Mouse (Mus musculus) limb, embryonic 11.5 days (tissue): ENCODE measurements around the gene Pfkfb4. TPM values are rescaled to one million over a fixed set of nuclear protein-coding genes. Genes with fewer than 3 reads are reported as not detected.
A peak's percentile ranks its signal among the peaks of the same experiment; 100 is the strongest.

Source experiments
- ATAC-seq: fragments of 200-750 bp; cut with Nextera tagmentation; 2 replicates; pipeline ENCODE4 v1.8.0; 2017; ENCODE audit warnings: low read depth; ENCODE audit not compliant: insufficient number of reproducible peaks, low FRiP score, low TSS enrichment
- DNase-seq: peaks from one replicate; pipeline ENCODE4 v3.0.0-alpha.2; 2015; ENCODE audit warnings: low spot score
- H3K27ac ChIP-seq: fragments of 300-500 bp; sonication (generic); replicated peaks from 2 replicates; pipeline ENCODE4 v1.5.1; 2014; ENCODE audit warnings: low read depth, mild to moderate bottlenecking, low read length
- H3K27me3 ChIP-seq: fragments of 300-500 bp; sonication (generic); 2 replicates; pipeline ENCODE4 v1.6.1; 2014; ENCODE audit warnings: mild to moderate bottlenecking, low read length, mixed read lengths; ENCODE audit not compliant: control insufficient read depth, insufficient read depth
- H3K36me3 ChIP-seq: fragments of 300-500 bp; sonication (generic); 2 replicates; pipeline ENCODE4 v1.6.1; 2014; ENCODE audit warnings: mild to moderate bottlenecking, low read length, moderate library complexity, mixed read lengths; ENCODE audit not compliant: control insufficient read depth, insufficient read depth
- H3K4me1 ChIP-seq: fragments of 300-500 bp; sonication (generic); 2 replicates; pipeline ENCODE4 v1.6.1; 2014; ENCODE audit warnings: low read length, mixed read lengths; ENCODE audit not compliant: control insufficient read depth, insufficient read depth
- H3K4me2 ChIP-seq: fragments of 300-500 bp; sonication (generic); 2 replicates; pipeline ENCODE4 v1.6.1; 2014; ENCODE audit warnings: low read depth, mild to moderate bottlenecking, moderate library complexity; ENCODE audit not compliant: severe bottlenecking
- H3K4me3 ChIP-seq: fragments of 300-500 bp; sonication (generic); 2 replicates; pipeline ENCODE4 v1.5.1; 2014; ENCODE audit warnings: low read depth, low read length
- H3K9ac ChIP-seq: fragments of 300-500 bp; sonication (generic); 2 replicates; pipeline ENCODE4 v1.6.1; 2014; ENCODE audit warnings: mild to moderate bottlenecking, low read length
- H3K9me3 ChIP-seq: fragments of 300-500 bp; sonication (generic); 2 replicates; pipeline ENCODE4 v1.6.1; 2016; ENCODE audit warnings: low read length; ENCODE audit not compliant: control insufficient read depth
- WGBS: fragments of 180-500 bp; shearing (Covaris S2); extraction: QIAGEN DNeasy Blood & Tissue Kit; methylation state at CpG from one replicate; pipeline ENCODE4 v1.1.7; 2014; 5-methylcytosine and 5-hydroxymethylcytosine counted together
- polyA plus RNA-seq: library from polyadenylated mRNA; unstranded; fragments of >200 nt; fragmentation: Nextera tagmentation; extraction: Ambion mirVana; gene quantifications from 2 replicates; pipeline ENCODE4 v1.2.1, GENCODE M21; 2014

Gene Pfkfb4
- 9.4 and 13.3 TPM in 2 replicates for polyA plus RNA-seq

DNA sequence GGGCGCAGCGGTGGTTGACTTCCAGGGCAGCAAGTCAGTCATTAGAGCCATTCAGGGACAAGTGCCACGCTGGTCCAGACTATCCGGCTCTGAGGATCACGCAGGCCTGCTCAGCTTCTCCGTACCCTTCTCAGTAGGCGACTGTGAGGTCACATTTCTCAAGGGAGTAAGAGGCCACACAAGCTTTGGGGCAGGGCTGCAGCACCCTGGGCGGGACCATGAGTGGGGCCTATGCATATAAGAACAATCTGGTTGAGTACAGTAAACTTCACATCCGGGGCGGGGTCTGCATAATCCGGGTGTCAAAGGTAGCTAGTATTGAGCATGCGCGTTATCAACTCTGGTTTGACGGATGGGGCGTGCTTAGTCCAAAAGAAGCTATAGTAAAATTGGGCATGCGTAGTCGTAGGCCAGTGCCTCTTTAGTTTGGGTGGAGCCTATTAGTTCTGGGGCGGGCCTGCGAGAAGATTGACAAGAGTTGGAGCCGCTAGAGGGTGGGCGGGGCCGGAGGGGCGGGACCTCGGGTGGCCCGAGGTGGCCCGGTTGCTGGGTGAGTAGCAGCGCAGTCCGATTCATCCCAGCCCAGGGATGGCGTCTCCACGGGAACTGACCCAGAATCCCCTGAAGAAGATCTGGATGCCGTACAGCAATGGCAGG, at the start of gene Pfkfb4:
Pfkfb4 (plus strand) TSS at position 351 of the 657 bp plus-strand sequence.
- H3K4me2 ChIP-seq: peak within 1 kb of the TSS; percentile 69
- H3K4me1 ChIP-seq: peaks cover 30% of the 10 kb centered on the region; the same call in 1 of the 2 replicates
- no peaks in the 10 kb centered on the region for H3K36me3 ChIP-seq
- WGBS: 2% methylated on average over 31 of the region's 31 CpGs
- H3K27me3 ChIP-seq: 0 out of 2 replicates have a peak, but pooled peaks cover 3% of the 10 kb centered on the region
- ATAC-seq: peak; percentile 90
- DNase-seq: peak; percentile 95
- H3K9ac ChIP-seq: peak within 1 kb of the TSS; percentile 66
- peak within 1 kb of the TSS; percentile 76 for H3K27ac ChIP-seq
- no peaks in the 10 kb centered on the region for H3K9me3 ChIP-seq
- peak within 1 kb of the TSS; percentile 52 for H3K4me3 ChIP-seq

DNA sequence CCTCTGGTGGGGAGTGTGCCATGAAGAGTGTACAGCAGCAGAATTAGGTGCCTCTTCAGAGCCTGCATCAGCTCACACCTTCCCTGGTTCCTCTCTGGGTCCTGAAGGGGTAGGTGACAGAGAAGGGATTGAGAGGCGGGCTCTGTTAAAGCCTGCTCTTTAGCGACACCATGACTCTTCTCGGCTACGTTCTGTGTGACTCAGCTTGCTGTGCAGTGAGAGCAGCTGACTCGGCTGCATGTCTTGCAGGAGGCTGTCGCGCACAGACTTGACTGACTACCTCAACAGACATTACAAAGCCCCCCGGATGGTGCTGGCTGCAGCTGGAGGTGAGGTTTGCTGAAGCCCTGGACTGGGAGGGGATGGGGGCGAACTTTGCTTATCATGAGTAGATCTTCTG, 46.5 kb upstream of the Pfkfb4 start:
- Histone ChIP-seq H3K27ac (no peak overlapping the region), H3K9ac (no peak overlapping the region), H3K4me2 (no peak overlapping the region), H3K27me3 (no peaks in the 10 kb centered on the region), H3K4me3 (no peak overlapping the region), H3K9me3 (no peaks in the 10 kb centered on the region), H3K36me3 (peaks cover 35% of the 10 kb centered on the region), H3K4me1 (peaks cover 20% of the 10 kb centered on the region)
- ATAC-seq (no peak), DNase-seq (no peak)
- WGBS: 87% methylated on average over 9 of the region's 9 CpGs

DNA sequence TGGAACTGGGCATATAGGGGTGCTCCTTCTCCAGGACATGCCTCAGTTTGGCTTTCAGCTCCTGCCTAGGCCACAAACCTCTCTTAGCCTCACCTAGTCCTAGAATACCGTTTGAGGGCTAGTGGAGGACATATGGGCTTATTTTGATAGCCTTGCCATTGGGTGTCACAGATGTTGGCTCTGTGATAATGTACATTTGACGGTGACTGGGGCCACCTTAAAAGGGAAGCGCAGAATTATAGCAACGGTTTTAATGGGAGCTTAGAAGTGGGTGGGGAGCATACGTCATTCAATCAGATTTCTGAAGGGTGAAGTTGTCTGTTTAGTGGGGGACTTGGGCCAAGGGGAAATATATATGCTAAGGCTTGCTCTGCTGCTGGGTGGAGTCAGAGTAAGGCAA, 46.0 kb upstream of the Pfkfb4 start:
- H3K9ac ChIP-seq: no peak overlapping the region
- H3K36me3 ChIP-seq: peaks cover 35% of the 10 kb centered on the region
- H3K4me2 ChIP-seq: no peak overlapping the region
- H3K9me3 ChIP-seq: no peaks in the 10 kb centered on the region
- no peak for DNase-seq
- H3K27ac ChIP-seq: no peak overlapping the region
- no peak for ATAC-seq
- no peaks in the 10 kb centered on the region for H3K27me3 ChIP-seq
- 92% methylated on average over 5 of the region's 5 CpGs for WGBS
- peaks cover 23% of the 10 kb centered on the region for H3K4me1 ChIP-seq
- H3K4me3 ChIP-seq: no peak overlapping the region

GRCm38 (mm10) chr9:108949231-108949966, 42.2 kb upstream of the Pfkfb4 start:
- peak overlapping the region; percentile 11; the same call in 1 of the 2 replicates for H3K4me2 ChIP-seq
- H3K4me1 ChIP-seq: peaks cover 26% of the 10 kb centered on the region
- WGBS: 31% methylated on average over 13 of the region's 13 CpGs
- no peak overlapping the region for H3K4me3 ChIP-seq
- peaks cover 25% of the 10 kb centered on the region for H3K36me3 ChIP-seq
- peak overlapping the region; percentile 79 for H3K27ac ChIP-seq
- no peaks in the 10 kb centered on the region for H3K9me3 ChIP-seq
- H3K27me3 ChIP-seq: peaks cover 12% of the 10 kb centered on the region
- DNase-seq: peak; percentile 78
- ATAC-seq: peak; percentile 66
- H3K9ac ChIP-seq: no peak overlapping the region

GRCm38 (mm10) chr9:108949967-108950728, 41.4 kb upstream of the Pfkfb4 start:
- H3K4me1 ChIP-seq: peaks cover 26% of the 10 kb centered on the region
- ATAC-seq (no peak), DNase-seq (no peak)
- H3K27ac ChIP-seq: peak overlapping the region; percentile 79
- peaks cover 14% of the 10 kb centered on the region for H3K27me3 ChIP-seq
- H3K4me2 ChIP-seq: no peak overlapping the region
- peaks cover 21% of the 10 kb centered on the region for H3K36me3 ChIP-seq
- H3K4me3 ChIP-seq: no peak overlapping the region
- 73% methylated on average over 9 of the region's 9 CpGs for WGBS
- H3K9ac ChIP-seq: no peak overlapping the region
- no peaks in the 10 kb centered on the region for H3K9me3 ChIP-seq

GRCm38 (mm10) chr9:108953081-108953636, 38.4 kb upstream of the Pfkfb4 start, which contains the start of gene Col7a1:
TSS of gene Col7a1 (plus strand) at chr9:108953586.
- H3K9ac ChIP-seq: peak within 1 kb of the TSS; percentile 47; the same call in 1 of the 2 replicates

DNA sequence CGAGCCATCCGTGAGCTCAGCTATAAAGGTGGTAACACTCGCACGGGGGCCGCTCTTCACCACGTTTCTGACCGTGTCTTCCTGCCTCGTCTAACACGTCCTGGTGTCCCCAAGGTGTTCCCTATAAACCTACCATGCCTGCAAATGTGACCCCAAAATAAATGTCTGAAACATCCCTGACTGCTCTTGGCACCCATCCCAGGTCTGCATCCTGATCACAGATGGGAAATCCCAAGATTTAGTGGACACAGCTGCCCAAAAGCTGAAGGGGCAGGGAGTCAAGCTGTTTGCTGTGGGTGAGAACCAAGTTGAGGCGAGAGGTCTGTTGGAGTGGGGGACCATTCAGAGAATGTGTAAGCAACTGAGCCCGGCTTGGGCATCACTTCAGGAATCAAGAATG, 36.3 kb upstream of the Pfkfb4 start:
- peaks cover 14% of the 10 kb centered on the region for H3K27me3 ChIP-seq
- H3K4me1 ChIP-seq: peaks cover 5% of the 10 kb centered on the region; the same call in 1 of the 2 replicates
- H3K9ac ChIP-seq: no peak overlapping the region
- no peak for ATAC-seq
- H3K27ac ChIP-seq: no peak overlapping the region
- H3K9me3 ChIP-seq: no peaks in the 10 kb centered on the region
- H3K36me3 ChIP-seq: no peaks in the 10 kb centered on the region
- H3K4me2 ChIP-seq: no peak overlapping the region
- 95% methylated on average over 11 of the region's 11 CpGs for WGBS
- no peak for DNase-seq
- H3K4me3 ChIP-seq: no peak overlapping the region

More at GRCm38 (mm10) chr9:108953081-108953636, 38.4 kb upstream of the Pfkfb4 start, which contains the start of gene Col7a1:
- Histone ChIP-seq H3K4me3 (no peak within 1 kb of the TSS), H3K4me2 (peak within 1 kb of the TSS; percentile 40), H3K4me1 (peaks cover 23% of the 10 kb centered on the region), H3K27me3 (peaks cover 14% of the 10 kb centered on the region), H3K36me3 (peaks cover 6% of the 10 kb centered on the region; the same call in 1 of the 2 replicates), H3K27ac (no peak within 1 kb of the TSS), H3K9me3 (no peaks in the 10 kb centered on the region)
- ATAC-seq (no peak), DNase-seq (peak; percentile 32)
- WGBS: 11% methylated on average over 15 of the region's 15 CpGs

GRCm38 (mm10) chr9:108955846-108956245, 35.7 kb upstream of the Pfkfb4 start:
- Histone ChIP-seq H3K36me3 (no peaks in the 10 kb centered on the region), H3K4me3 (no peak overlapping the region), H3K9me3 (no peaks in the 10 kb centered on the region), H3K27ac (no peak overlapping the region), H3K9ac (no peak overlapping the region), H3K4me1 (0 out of 2 replicates have a peak, but pooled peaks cover 3% of the 10 kb centered on the region), H3K27me3 (peaks cover 14% of the 10 kb centered on the region), H3K4me2 (no peak overlapping the region)
- DNase-seq: no peak
- no peak for ATAC-seq
- 87% methylated on average over 11 of the region's 11 CpGs for WGBS
